Mouse (Mus musculus) lung, postnatal 0 days (tissue): ENCODE data around the gene Tmem163.

ENCODE experiments used
- CTCF ChIP-seq: IDR thresholded peaks from 2 replicates; pipeline ENCODE4 v1.5.1; 2016; ENCODE audit warnings: antibody characterized with exemption, mild to moderate bottlenecking
- EP300 ChIP-seq: IDR thresholded peaks from 2 replicates; pipeline ENCODE4 v1.6.1; 2016; ENCODE audit warnings: antibody characterized with exemption, mild to moderate bottlenecking, control low read depth

DNA sequence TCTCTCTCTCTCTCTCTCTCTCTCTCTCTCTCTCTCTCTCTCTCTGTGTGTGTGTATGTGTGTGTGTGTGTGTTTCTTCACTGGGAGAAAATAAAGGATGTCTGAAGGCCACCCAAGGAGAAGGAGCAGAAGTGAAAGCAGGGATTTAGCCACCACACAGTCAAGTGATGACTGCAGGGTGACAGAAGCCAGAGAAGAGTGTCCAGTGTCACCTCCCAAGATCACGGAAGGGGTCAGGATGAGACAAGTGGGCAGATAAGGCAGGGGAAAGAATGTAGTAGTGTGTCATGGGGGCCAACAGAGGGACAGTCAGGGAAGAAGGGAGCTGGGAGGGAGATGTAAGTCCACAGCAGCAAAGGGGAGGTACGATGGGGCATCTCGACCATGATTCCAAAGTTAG, 69.0 kb downstream of the Tmem163 start:
- no peak for TF ChIP-seq CTCF
- no peak for TF ChIP-seq EP300
